Mouse (Mus musculus) lung, adult 2 months (tissue): ENCODE results near the gene Ier2.

Experiments used
- CTCF ChIP-seq: fragments of 200-500 bp; IDR thresholded peaks from 2 replicates; pipeline ENCODE4 v1.5.1; 2011; ENCODE audit warnings: mild to moderate bottlenecking, low read length, control low read depth; ENCODE audit not compliant: insufficient read depth
- POLR2A ChIP-seq: fragments of 200-500 bp; IDR thresholded peaks from 2 replicates; pipeline ENCODE4 v1.6.1; 2011; ENCODE audit warnings: low read depth, mild to moderate bottlenecking, control low read depth, low read length, borderline replicate concordance; ENCODE audit errors: extremely low read depth

GRCm38 (mm10) chr8:84657203-84657602 lies 5.4 kb downstream of the Ier2 start:
- TF ChIP-seq CTCF (no peak), POLR2A (no peak)
